Mouse (Mus musculus): Measurements from ENCODE around the gene Dmrtc2.
"Not testable (repeated sequence)": the region's sequence is repeated elsewhere in the genome, so short reads cannot be mapped to it uniquely, and the experiment has no call there.

Gene Dmrtc2

DNA sequence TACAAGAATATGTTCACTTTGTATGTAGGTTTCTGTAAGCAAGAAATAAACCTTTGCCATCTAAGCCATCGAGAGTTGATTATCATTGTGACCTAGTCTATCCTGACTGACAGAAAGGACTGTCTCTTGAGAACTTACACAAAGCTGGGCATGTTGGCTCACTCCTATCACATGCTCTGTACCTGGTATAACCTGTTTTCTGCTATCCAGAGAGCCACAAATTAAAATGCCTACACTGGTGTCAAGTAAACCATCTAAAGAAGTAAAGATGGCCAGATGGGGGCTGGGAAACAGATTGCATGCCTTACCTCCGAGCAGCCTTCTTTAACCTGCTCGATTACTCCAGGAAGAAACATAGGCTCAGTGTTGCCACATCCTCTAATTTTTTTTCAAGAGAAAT is 7.7 kb downstream of the Dmrtc2 start:
- no peak for DNase-seq

DNA sequence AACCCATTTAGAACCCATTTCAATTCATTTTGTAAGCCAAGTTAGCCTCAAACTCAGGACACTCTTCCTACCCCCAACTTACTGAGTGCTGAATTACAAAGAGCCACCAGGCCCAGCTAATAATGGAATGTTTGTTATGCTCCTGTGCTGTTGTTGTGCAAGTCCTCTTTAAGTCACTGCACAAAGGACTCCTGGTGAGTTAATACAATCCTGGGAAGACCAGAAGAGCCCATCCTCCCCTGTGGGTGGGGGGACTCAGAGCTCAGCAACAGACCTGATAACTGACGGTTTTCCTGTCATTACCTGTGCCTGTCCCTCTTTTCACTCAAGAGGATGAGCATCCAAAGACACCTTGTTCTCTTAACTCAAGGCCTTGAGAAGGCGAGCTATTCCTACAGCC is 9.8 kb downstream of the Dmrtc2 start:
- no peak for DNase-seq

DNA sequence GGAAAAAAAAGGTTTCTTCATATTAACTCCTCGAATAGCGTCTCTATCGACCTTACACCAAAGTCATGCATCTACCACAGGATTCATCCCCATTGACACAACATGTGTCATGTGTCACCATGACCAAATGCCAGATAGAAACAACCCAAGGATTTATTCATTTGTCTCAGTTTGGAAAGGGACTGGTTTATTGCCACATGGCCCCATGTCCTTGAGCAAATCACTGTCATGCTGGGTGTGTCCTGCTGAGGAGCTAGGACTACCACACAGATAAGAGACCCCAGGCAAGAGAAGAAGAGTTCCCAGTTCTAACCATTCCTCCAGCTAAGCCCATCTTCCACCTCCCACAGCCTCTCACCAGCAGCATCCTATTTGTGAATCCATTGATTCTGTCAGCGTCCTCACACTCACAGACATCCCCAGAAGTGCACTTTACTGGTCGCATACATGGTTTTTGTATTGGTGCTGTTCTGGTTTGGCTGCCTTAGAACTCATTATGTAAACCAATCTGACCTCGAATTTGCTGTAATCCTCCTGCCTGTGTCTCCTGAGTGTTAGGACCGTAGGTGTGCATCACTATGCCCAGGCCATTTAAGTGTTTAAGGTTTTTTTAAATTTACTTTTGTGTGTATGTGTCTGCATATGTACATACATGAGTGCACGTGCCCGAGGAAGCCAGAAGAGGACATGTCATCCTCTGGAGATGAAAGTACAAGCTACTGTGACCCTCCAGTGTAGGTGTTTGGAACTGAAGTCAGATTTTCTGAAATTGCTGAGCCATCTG is 12.8 kb downstream of the Dmrtc2 start:
- peak; percentile 83 for DNase-seq

DNA sequence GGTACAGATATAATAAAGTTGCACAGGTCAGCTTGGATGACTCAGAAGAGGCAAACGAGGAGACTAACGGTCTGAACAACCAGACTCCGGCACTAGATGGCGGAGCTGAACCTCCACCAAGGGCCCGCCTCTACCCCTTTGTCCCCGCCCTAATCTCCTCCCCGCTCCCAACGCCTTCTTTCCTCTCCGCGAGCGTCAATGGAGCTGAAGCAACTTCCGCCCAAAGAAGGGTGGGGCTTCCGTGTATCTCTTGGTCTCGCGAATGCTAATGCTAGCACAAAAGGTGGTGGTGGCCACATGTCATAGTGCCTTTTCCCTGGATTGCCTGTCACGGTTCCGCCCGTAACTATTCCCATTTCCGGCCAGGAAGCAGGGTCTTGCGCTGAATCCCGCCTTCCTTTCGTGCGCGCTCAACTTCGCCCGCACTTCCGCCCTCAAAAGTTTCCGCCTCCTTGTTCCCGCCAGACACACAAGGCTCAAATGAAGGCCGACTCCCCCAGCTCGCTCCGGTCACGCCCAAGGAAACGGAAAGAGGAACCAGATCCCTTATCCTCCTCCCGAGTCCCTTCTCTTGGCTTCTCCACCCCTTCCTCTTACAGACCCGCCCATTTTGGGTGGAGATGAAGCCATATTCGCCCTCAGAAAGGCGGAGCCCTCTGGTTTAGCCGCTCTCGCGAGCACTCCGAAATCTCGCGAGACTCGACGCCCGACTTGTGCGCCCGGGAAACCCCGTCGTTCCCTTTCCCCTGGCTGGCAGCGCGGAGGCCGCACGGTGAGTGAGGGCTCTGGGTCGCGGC is 14.2 kb downstream of the Dmrtc2 start, which contains the start of gene Rps19:
Gene Rps19, plus strand, starts transcription at position 476 of the 797 bp plus-strand sequence.
- DNase-seq: peak; percentile 100

DNA sequence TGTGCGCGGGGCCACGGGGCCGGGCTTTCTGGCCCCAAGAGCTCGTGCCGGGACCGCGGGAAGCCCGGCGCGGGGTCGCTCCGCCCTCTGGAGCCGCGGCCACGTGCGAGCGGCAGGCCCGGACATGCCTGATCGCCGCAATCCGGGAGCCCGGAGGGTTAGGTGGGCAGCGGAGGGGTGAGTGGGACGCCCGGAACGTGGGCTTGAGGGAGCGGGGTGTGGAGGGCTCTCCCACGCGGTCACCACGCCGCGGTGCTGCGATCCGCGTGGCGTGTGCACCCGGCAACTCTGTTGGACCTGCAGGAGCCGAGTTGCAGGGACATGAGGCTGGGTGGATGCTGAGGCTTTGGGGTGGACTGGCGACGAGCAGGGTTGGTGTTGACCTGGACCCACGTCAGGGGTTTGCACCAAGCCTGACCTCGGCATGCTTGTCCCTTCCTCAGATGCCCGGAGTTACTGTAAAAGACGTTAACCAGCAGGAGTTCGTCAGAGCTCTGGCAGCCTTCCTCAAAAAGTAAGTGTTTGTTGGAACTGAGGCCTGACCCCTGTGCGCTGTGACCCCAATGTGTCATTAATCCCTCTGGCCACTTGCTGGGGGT is 14.9 kb downstream of the Dmrtc2 start:
- no peak for DNase-seq

DNA sequence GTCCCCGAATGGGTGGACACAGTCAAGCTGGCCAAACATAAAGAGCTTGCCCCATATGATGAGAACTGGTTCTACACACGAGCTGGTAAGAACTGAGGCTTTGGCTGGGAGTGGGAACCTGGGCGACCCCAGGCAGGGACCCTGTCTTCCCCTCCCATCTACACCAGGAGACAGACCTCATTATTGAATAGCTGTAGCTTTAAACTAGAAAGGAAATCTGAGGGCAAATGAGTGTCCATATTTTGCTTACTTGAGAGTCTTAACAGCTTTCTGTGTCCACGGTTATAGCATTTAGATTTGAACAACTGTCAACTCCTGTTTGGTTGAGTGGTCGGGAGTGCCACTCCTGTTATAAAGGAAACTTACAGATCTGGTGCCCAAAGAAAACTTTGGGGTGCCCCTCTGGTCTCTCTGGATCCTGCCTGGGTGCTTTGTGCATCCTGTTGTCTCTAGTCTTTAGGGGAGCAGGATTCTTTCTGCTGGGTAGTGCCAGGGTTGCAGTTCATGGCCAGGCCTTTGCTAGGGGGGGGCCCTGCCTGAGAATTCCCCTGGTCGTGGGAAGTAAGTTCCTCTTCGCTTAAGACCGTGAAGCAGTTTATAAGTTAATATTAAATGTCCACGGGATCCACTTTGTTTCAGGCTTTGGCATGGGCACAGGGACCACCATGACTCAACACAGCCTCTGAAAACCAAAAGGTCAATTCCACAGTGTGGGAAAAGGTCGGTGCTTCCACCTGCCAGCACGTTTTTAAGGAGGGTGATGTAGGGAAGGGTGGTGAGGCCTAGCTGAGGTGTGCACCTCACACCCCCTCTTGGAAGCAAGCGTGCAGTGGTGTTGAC is 15.8 kb downstream of the Dmrtc2 start:
- peak; percentile 86 for DNase-seq

DNA sequence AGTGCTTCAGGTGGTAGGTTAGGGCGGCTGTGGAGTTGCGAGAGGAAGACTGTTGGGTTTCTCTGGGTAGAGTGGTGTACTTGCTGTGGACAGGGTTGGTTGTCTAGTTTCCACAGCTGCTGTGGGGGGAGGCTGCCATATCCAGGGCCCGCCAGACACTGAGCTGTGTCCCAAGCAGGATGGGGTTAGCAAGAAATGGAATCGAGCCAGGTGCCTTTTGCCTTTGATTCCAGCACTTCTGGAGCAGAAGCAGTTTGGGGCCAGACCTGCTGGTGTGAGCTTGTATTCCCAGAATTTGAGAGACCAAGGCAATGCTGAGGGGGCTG is 16.4 kb downstream of the Dmrtc2 start:
- peak; percentile 91 for DNase-seq

DNA sequence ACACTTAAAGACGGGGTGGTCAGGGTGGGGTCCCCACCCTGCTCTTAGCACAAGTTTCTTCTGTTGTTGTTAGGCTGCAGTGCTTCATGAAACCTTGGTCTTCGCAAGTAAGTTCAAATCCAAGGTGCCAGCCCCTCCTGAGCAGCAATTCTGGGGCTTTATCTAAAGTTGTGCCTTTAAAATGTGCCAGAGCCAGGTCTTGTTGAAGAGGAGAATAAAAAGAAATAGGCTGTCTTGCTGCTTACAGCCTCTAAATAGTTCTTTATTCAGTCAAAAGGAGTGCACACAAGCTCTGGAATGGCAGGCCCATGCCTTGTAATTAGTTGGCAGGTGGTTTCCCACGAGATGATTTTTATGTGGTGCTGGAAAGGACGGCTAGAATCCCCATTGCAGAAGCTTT is 17.2 kb downstream of the Dmrtc2 start:
- peak; percentile 64 for DNase-seq

DNA sequence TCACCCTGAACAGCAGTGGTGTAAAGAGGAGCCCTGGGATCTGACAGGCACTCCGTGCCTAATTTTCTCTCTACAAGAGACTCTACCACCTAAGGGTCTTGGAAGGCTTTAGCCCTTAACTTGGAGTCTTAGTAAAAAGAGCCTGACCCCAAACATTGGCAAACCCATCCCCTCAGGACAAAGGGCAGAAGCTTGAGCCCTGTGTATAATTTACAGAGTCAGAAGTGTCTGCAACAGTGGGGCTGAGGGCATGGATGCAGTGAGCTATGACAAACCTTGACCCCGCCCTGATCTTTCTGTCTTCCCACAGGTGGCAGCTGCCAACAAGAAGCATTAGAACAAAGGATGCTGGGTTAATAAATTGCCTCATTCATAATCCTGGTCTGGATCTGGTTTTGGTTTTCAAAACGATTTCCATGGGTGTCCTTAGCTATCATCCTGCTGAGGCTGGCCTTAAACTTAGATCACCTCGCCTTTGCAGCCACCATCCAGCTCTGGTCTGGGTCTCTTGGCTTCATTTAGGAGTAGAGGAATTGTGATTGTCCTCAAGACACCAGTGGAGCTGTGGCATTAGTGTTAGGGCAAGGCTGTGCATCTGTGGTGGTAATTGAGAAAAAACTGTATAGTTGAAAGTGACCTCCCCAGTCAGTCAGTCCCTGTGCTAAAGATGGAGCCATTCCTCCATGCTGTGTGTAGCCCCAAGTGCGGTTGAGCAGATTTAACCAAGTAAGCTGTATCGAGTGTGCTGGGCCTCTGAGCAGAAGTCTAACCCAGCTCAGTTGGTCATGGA is 19.8 kb downstream of the Dmrtc2 start:
- peak; percentile 79 for DNase-seq

DNA sequence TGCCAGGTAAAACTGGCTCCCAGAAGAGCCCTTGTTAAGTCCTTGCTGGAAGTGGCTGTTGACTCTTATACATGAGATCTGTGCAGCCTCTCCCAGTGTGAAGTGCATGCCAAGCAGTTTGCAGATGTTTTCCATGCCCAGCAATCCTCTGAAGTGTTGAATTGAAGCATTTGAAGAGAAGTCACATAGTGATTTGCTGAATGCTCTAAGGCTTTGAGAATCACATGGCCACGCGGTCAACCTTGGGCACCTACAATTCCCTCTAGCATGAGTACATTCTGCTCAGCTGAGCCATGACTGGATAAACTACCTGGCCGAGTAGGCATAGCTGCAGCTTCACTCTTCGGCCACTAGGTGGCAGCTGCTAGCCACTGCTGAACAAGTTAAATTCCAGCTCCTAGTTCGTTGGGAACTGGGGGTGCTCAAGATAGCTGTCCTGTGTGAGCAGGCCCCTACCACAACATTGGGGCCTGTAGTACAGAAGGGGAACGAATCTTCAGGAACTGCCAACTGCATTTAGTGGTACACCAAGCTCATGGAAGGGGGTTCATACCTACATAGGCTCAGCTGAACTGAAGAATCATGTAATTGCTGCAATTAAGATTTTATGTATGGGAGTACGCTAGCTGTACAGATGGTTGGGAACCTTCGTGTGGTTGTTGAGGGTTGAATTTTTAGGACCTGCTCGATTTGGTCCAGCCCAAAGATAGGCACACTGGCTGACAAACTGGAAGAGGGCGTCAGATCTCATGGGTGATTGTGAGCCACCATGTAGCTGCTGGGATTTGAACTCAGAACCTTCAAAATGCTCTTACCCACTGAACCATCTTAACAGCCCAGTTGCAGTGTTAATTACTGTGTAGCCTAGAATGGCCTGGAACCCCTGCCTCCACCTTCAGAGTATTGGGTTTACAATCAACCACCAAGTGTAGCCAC is 20.7 kb downstream of the Dmrtc2 start:
- DNase-seq: peak; percentile 94

DNA sequence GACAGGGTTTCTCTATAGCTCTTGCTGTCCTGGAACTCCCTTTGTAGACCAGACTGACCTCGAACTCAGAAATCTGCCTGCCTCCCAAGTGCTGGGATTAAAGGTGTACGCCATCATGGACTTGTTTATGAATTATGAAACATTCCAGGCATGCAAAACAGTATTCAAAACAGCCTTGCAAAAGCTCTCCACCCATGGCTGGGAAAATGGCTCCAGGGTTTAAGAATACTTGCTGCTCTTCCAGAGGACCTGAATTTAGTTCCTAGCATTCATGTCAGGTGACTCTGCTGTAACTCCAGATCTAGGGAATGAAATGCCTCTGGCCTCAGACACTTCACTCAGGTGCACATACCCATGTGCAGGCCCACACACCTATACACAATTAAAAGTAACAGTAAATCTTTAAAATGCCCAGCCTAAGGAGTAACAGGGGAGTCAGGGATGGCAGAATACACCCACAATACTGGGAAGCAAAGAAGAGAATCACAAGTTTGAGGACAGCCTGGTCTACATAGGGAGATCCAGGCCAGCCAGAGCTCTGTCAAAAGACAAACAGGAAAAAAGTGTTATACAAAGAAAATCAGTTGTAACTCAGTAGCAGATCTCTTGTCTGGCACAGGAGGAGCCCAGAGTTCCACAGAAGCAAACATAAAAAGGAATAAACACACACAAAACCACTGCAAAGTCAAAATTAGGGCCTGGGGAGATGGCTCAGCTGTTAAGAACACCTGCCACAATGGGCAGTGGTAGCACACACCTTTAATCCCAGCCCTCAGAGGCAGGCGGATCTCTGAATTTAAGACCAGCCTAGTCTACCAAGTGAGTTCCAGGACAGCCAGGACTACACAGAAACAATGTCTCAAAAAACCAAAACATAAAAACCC is 21.6 kb downstream of the Dmrtc2 start:
- DNase-seq: peak; percentile 75

DNA sequence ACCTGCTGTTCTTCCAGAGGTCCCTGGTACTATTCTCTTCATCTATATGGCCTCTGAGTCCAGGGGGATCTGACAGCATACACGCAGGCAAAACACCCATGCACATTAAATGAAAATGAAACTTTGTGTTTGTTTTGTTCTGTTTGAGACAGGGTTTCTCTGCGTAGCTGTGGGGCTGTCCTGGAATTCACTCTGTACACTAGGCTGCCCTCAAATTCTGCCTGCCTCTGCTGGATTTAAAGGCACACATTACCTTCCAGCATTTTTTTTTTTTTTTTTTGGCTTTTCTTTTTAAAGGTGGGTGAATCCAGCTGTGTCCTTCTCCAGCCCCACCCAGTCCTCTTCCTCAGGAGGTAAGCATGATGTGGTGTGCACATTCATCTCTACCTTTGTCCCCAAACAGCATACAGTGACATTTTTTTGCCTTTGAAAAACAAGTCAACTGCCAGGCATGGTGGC is 22.3 kb downstream of the Dmrtc2 start:
- DNase-seq: peak; percentile 82

DNA sequence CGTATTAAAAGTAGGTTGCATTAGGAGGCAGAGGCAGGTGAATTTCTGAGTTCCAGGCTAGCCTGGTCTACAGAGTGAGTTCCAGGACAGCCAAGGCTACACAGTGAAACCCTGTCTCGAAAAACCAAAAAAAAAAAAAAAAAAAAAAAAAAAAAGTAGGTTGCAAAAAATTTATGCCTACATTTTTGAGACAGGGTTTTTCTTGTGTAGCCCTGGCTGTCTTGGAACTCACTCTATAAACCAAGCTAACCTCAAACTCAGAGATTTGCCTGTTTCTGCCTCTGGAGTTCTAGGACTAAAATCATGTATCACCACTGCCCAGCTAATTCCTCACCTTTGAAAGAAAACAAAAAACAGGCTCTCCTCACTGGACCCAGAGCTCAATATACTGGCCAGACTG is 25.9 kb downstream of the Dmrtc2 start:
- DNase-seq: not testable (repeated sequence)

DNA sequence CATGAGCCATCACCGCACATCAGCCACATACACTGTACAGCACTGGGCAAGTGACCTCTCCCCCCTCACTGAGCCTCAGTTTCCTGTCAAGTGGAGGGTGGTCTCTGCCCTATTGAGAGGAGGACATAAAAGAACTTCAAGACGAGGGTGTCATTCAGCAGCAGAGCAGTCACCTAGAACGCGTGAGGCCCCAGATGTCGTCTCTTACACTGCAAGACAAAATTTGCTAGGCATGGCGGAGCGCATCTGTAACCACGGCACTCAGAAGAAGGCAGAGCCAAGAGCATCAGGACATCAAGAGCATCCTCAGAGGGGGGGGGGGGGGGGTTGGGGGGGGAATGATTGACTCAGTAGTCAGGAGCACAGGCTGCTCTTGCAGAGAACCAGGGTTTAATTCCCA is 26.4 kb downstream of the Dmrtc2 start:
- peak; percentile 63 for DNase-seq

DNA sequence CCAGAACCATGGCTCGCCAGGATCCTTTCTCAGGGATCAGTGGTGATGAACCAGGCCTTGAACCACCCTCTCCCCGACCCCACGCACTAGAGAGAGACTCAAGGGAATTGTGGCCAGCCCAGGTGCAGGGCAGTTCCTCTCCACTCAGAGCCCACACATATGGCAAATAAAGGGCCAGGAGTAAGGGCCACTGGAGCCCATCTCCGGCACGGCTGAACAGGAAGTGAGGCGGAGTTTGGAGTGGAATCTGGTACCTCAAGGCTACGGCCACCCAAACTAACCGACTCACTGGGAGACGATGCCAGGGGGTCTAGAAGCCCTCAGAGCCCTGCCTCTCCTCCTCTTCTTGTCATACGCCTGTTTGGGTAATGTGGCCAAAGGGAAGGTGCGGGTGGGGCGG is 27.4 kb downstream of the Dmrtc2 start, which contains the start of gene Cd79a:
Gene Cd79a, plus strand, starts transcription at position 158 of the 400 bp plus-strand sequence.
- DNase-seq: peak; percentile 92

DNA sequence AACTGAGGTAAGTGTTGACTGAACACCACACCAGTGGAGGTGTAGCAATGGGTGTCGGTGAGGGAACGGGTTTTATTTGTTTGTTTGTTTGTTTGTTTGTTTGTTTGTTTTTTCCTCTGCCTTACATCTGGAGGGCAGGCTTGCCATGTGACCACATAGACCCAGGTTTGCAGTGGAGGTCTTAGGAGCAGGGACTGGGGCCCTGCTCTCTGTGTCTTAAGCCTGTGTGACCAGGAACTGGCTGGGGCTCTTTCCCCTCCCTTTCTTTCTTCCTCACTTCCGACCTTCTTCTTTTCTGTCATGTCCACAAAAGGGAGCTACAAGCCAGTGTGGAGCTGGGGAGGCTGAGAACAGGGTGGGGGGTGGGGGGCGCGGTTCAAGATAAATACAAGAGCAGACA is 28.1 kb downstream of the Dmrtc2 start:
- no peak for DNase-seq

DNA sequence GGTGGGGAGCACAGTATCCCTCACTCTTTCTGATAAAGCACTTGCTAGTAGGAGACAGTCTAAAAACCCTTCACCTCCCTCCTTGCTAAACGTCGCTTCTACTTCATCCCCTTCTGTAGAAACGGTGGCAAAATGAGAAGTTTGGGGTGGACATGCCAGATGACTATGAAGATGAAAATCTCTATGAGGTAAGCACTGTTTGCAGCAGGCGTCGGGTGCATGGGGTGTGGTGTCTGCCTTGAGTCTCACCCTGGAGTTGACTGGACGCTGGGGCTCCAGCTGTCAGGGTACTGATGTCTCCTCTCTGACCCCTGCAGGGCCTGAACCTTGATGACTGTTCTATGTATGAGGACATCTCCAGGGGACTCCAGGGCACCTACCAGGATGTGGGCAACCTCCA is 31.3 kb downstream of the Dmrtc2 start:
- DNase-seq: no peak

DNA sequence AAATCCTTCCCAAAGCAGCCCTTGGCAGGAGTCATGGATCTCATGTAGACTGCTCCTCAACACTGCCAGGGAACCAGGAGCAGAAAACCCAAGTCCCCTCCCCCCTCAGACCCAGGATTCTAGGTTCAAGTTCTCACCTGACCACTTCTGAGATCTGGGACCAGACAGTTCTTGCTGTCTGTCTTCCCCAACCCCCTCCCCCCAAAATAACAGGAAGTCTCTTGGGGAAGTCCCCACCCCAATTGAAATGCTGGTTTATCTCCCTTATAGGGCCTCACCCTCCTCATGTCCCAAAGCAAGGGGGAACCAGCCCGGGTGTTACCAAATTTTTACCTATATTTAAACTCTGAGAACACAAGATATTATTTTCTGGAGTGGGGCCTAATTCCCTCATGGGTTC is 32.0 kb downstream of the Dmrtc2 start:
- peak; percentile 95 for DNase-seq

DNA sequence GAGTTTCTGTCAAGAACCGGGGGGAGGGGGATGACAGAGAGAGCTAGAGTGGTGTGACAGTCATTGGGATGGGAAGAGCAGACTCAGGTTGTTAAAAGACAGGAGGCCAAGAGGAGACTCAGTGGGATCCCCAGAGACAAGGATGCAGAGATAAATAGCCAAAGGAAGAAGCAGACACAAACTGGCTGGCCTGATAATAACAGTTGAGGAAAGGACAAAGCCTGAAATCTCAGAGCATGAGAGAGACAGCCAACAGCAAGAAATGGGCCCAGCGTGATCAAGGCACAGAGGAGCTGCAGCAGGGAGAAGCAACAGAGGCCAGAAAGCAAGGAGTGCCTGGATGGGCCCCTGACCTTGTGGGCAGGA is 32.4 kb downstream of the Dmrtc2 start:
- no peak for DNase-seq
